Mouse (Mus musculus) leukemia stem cell, adult 10-12 weeks (primary cell): Measurements from ENCODE around the gene Kcnk2. TPM values are rescaled to one million over a fixed set of nuclear protein-coding genes. Genes with fewer than 3 reads are reported as not detected.

Source experiments
- polyA plus RNA-seq: library from polyadenylated mRNA; stranded (reverse); fragments of >175 nt; gene quantifications from 2 replicates; pipeline ENCODE4 v1.2.3, GENCODE M21; 2012; ENCODE audit warnings: low replicate concordance

Kcnk2 gene
- polyA plus RNA-seq: not detected in 2 replicates

GRCm38 (mm10) chr1:189402223-189402943 is at the start of gene Kcnk2:
TSS of gene Kcnk2 (minus strand) at chr1:189402273.

